Mouse (Mus musculus) lung, adult 18-20 months (tissue): Measurements from ENCODE around the gene Irgm2.

ENCODE experiments used
- DNase-seq, 2 experiments: peaks; one replicate each; pipeline ENCODE4 v3.0.0; 2022; ENCODE audit warnings: mixed read lengths in 2 of 2

Irgm2 gene

GRCm38 (mm10) chr11:58263516-58263915 lies 64.1 kb downstream of the Irgm2 start:
- DNase-seq, result no peak

- DNase-seq, result no peak
Observed at GRCm38 (mm10) chr11:58264546-58264945, 65.1 kb downstream of the Irgm2 start.

- no peak for DNase-seq
Observed at GRCm38 (mm10) chr11:58268285-58268684, 68.9 kb downstream of the Irgm2 start.
